Mouse (Mus musculus) embryonic facial prominence, embryonic 14.5 days (tissue): ENCODE measurements at regions not wholly inside any gene's neighbourhood (a gene's known extent, or its start where the extent isn't known, plus 50 kb on each side); places are given as distances from the start of the nearest gene placed in this dataset.

Source experiments
- ATAC-seq: fragments of 200-750 bp; cut with Nextera tagmentation; 2 replicates; pipeline ENCODE4 v1.8.0; 2017; ENCODE audit warnings: low read depth, moderate number of reproducible peaks, moderate TSS enrichment
- DNase-seq: peaks from one replicate; pipeline ENCODE4 v3.0.0-alpha.2; 2015; ENCODE audit warnings: low spot score
- H3K27ac ChIP-seq: fragments of 300-500 bp; sonication (generic); replicated peaks from 2 replicates; pipeline ENCODE4 v1.5.1; 2014; ENCODE audit warnings: low read depth, mild to moderate bottlenecking, low read length, moderate library complexity
- H3K27me3 ChIP-seq: fragments of 300-500 bp; sonication (generic); replicated peaks from 2 replicates; pipeline ENCODE4 v1.6.1; 2014; ENCODE audit warnings: low read length; ENCODE audit not compliant: control insufficient read depth, insufficient read depth
- H3K36me3 ChIP-seq: fragments of 300-500 bp; sonication (generic); 2 replicates; pipeline ENCODE4 v1.6.1; 2014; ENCODE audit warnings: low read length, mixed read lengths; ENCODE audit not compliant: control insufficient read depth, insufficient read depth
- H3K4me1 ChIP-seq: fragments of 300-500 bp; sonication (generic); 2 replicates; pipeline ENCODE4 v1.6.1; 2014; ENCODE audit warnings: antibody characterized with exemption, low read length; ENCODE audit not compliant: control insufficient read depth, insufficient read depth
- H3K4me2 ChIP-seq: fragments of 300-500 bp; sonication (generic); 2 replicates; pipeline ENCODE4 v1.6.1; 2014; ENCODE audit warnings: low read depth, mild to moderate bottlenecking, low read length, moderate library complexity, mixed read lengths
- H3K4me3 ChIP-seq: fragments of 300-500 bp; sonication (generic); 2 replicates; pipeline ENCODE4 v1.5.1; 2014; ENCODE audit warnings: low read depth, mild to moderate bottlenecking, low read length
- H3K9ac ChIP-seq: fragments of 300-500 bp; sonication (generic); 2 replicates; pipeline ENCODE4 v1.6.1; 2014; ENCODE audit warnings: low read depth, mild to moderate bottlenecking, low read length, moderate library complexity, mixed read lengths
- H3K9me3 ChIP-seq: fragments of 300-500 bp; sonication (generic); 2 replicates; pipeline ENCODE4 v1.6.1; 2016; ENCODE audit warnings: low read length; ENCODE audit not compliant: control insufficient read depth
- WGBS: fragments of 180-500 bp; shearing (Covaris S2); extraction: QIAGEN DNeasy Blood & Tissue Kit; methylation state at CpG from one replicate; pipeline ENCODE4 v1.1.7; 2014; 5-methylcytosine and 5-hydroxymethylcytosine counted together

GRCm38 (mm10) chr9:111918275-111918940 is 228.3 kb upstream of the Stac start:
- ATAC-seq (peak; percentile 89), DNase-seq (peak; percentile 83)
- H3K27me3 ChIP-seq, result no peaks in the 10 kb centered on the region
- 18% methylated on average over 16 of the region's 16 CpGs for WGBS
- no peaks in the 10 kb centered on the region for H3K9me3 ChIP-seq
- no peaks in the 10 kb centered on the region for H3K4me1 ChIP-seq
- no peaks in the 10 kb centered on the region for H3K36me3 ChIP-seq
- H3K4me3 ChIP-seq, result no peak overlapping the region
- H3K27ac ChIP-seq, result no peak overlapping the region
- H3K4me2 ChIP-seq, result no peak overlapping the region
- no peak overlapping the region for H3K9ac ChIP-seq

GRCm38 (mm10) chr9:111916684-111917535 is 226.8 kb upstream of the Stac start:
- peak; percentile 82 for ATAC-seq
- H3K27ac ChIP-seq, result no peak overlapping the region
- WGBS, result 30% methylated on average over 17 of the region's 17 CpGs
- no peaks in the 10 kb centered on the region for H3K9me3 ChIP-seq
- H3K4me1 ChIP-seq, result no peaks in the 10 kb centered on the region
- no peak overlapping the region for H3K4me3 ChIP-seq
- no peaks in the 10 kb centered on the region for H3K27me3 ChIP-seq
- no peak overlapping the region for H3K9ac ChIP-seq
- H3K4me2 ChIP-seq, result peak overlapping the region; percentile 23
- peak; percentile 80 for DNase-seq
- no peaks in the 10 kb centered on the region for H3K36me3 ChIP-seq

GRCm38 (mm10) chr9:111908806-111909205 is 218.7 kb upstream of the Stac start:
- WGBS, result 16% methylated on average over 4 of the region's 4 CpGs
- Histone ChIP-seq H3K9me3 (no peaks in the 10 kb centered on the region), H3K4me3 (no peak overlapping the region), H3K9ac (no peak overlapping the region), H3K4me1 (no peaks in the 10 kb centered on the region), H3K36me3 (no peaks in the 10 kb centered on the region), H3K27ac (no peak overlapping the region), H3K4me2 (no peak overlapping the region), H3K27me3 (no peaks in the 10 kb centered on the region)
- DNase-seq (peak; percentile 29), ATAC-seq (no peak)

GRCm38 (mm10) chr9:111900196-111900595 is 210.0 kb upstream of the Stac start:
- Histone ChIP-seq H3K9ac (no peak overlapping the region), H3K4me3 (no peak overlapping the region), H3K4me1 (no peaks in the 10 kb centered on the region), H3K9me3 (0 out of 2 replicates have a peak, but pooled peaks cover 4% of the 10 kb centered on the region), H3K36me3 (no peaks in the 10 kb centered on the region), H3K27ac (no peak overlapping the region), H3K4me2 (no peak overlapping the region), H3K27me3 (no peaks in the 10 kb centered on the region; the same call in 1 of the 2 replicates)
- ATAC-seq (peak; percentile 85; the same call in 1 of the 2 replicates), DNase-seq (peak; percentile 53)

DNA sequence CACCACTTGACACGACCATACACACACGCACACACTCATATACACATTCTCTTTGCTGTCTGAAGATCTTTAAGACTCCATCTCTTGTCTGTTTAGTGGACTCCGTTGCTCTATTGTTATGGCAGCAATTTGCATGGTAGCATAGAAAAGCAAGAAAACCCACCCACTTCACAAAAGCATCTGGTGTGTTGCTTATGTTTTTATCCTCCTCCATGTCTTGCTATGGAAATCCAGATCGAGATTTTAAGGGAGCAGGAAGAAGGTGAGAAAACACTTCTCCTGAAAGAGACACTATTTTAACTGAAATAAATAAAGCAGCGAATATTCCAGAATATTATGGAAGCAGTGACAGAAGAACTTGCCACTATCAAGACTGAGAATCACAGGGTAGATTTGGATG is 207.5 kb upstream of the Stac start:
- Histone ChIP-seq H3K4me2 (no peak overlapping the region), H3K27ac (no peak overlapping the region), H3K27me3 (no peaks in the 10 kb centered on the region; the same call in 1 of the 2 replicates), H3K9ac (no peak overlapping the region), H3K4me3 (no peak overlapping the region), H3K36me3 (no peaks in the 10 kb centered on the region), H3K4me1 (no peaks in the 10 kb centered on the region), H3K9me3 (0 out of 2 replicates have a peak, but pooled peaks cover 4% of the 10 kb centered on the region)
- no peak for DNase-seq
- WGBS, result 77% methylated on average over 5 of the region's 5 CpGs
- ATAC-seq, result no peak

GRCm38 (mm10) chr9:111879710-111880109 is 189.6 kb upstream of the Stac start:
- no peak for DNase-seq

DNA sequence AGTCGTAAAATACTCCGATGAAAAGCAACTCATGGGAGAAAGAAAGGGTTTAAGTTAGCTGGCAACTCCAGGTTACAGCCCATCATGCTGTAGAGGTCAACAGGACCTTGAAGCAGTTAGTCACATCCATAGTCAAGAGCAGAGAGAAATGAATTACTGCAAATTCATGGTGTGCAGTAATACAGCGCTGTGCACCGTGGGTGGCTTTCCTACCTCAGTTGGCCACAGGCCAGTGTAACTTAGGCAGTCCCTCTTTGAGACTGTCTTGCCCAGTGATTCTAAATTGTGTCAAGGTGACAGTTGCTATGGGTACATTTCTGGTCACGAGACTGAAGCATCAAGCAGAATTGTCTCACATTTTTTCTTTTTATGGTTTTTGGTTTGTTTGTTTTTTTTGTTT is 186.7 kb upstream of the Stac start:
- H3K27ac ChIP-seq, result no peak overlapping the region
- no peak overlapping the region for H3K4me2 ChIP-seq
- H3K9ac ChIP-seq, result no peak overlapping the region
- no peaks in the 10 kb centered on the region for H3K36me3 ChIP-seq
- WGBS, result 90% methylated on average over 5 of the region's 5 CpGs
- DNase-seq, result no peak
- H3K9me3 ChIP-seq, result no peaks in the 10 kb centered on the region
- no peak for ATAC-seq
- H3K27me3 ChIP-seq, result no peaks in the 10 kb centered on the region
- no peaks in the 10 kb centered on the region for H3K4me1 ChIP-seq
- no peak overlapping the region for H3K4me3 ChIP-seq

More at GRCm38 (mm10) chr9:111879710-111880109, 189.6 kb upstream of the Stac start:
- ATAC-seq, result no peak
- WGBS, result 54% methylated on average over 2 of the region's 2 CpGs
- H3K9me3 ChIP-seq, result no peaks in the 10 kb centered on the region
- H3K36me3 ChIP-seq, result no peaks in the 10 kb centered on the region
- no peak overlapping the region for H3K9ac ChIP-seq
- H3K4me2 ChIP-seq, result no peak overlapping the region
- H3K4me3 ChIP-seq, result no peak overlapping the region
- H3K27ac ChIP-seq, result no peak overlapping the region
- no peaks in the 10 kb centered on the region for H3K4me1 ChIP-seq
- no peaks in the 10 kb centered on the region for H3K27me3 ChIP-seq

DNA sequence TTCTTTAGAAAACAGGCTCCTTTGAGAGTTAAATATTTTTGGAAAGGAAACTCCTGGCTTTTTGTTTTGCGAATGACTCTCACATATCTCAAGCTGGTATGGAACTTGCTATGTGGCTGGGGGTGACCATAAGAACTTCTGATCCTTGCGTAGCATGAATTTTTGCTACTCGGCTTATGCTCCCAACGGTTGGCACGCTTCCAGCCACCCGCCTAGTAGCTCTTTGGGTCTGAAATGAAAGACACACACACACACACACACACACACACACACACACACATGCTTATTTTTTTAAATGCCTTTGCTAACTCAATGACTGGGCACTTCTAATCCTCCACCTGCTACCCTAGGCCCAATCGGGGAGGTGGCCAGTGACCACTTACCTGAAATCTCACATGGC is 180.3 kb upstream of the Stac start:
- 68% methylated on average over 7 of the region's 7 CpGs for WGBS
- H3K27ac ChIP-seq, result no peak overlapping the region
- DNase-seq (peak; percentile 45), ATAC-seq (no peak)
- H3K27me3 ChIP-seq, result no peaks in the 10 kb centered on the region
- H3K36me3 ChIP-seq, result no peaks in the 10 kb centered on the region
- H3K9ac ChIP-seq, result no peak overlapping the region
- no peak overlapping the region for H3K4me3 ChIP-seq
- H3K4me1 ChIP-seq, result no peaks in the 10 kb centered on the region
- H3K9me3 ChIP-seq, result no peaks in the 10 kb centered on the region
- no peak overlapping the region for H3K4me2 ChIP-seq
